Mouse (Mus musculus) induced T-regulatory cell, adult 2 months (primary cell): Measurements from ENCODE around the gene Ctla4.

ENCODE experiments used
- DNase-seq: peaks from one replicate; pipeline ENCODE4 v3.0.0-alpha.2; 2012; ENCODE audit warnings: low read depth

The Ctla4 gene

GRCm38 (mm10) chr1:60865167-60865566 lies 21.6 kb upstream of the Ctla4 start:
- DNase-seq = no peak

GRCm38 (mm10) chr1:60866043-60866442 lies 20.8 kb upstream of the Ctla4 start:
- DNase-seq = peak; percentile 35

GRCm38 (mm10) chr1:60868333-60869277 lies 18.2 kb upstream of the Ctla4 start:
- peak; percentile 88 for DNase-seq

GRCm38 (mm10) chr1:60875267-60875666 lies 11.5 kb upstream of the Ctla4 start:
- peak; percentile 91 for DNase-seq

GRCm38 (mm10) chr1:60880116-60880867 lies 6.5 kb upstream of the Ctla4 start:
- DNase-seq = peak; percentile 71

- DNase-seq = peak; percentile 81
These were observed 4.0 kb upstream of the Ctla4 start for GRCm38 (mm10) chr1:60882792-60883191.

- DNase-seq = peak; percentile 70
These were observed 3.5 kb upstream of the Ctla4 start for GRCm38 (mm10) chr1:60883279-60883678.

GRCm38 (mm10) chr1:60884611-60885010 lies 2.2 kb upstream of the Ctla4 start:
- no peak for DNase-seq

GRCm38 (mm10) chr1:60898127-60898932 lies 11.5 kb downstream of the Ctla4 start:
- peak; percentile 89 for DNase-seq

GRCm38 (mm10) chr1:60898933-60899210 lies 12.1 kb downstream of the Ctla4 start:
- peak; percentile 88 for DNase-seq

- DNase-seq = peak; percentile 88
These were observed 12.4 kb downstream of the Ctla4 start for GRCm38 (mm10) chr1:60899244-60899643.

- DNase-seq = peak; percentile 83
These were observed 15.7 kb downstream of the Ctla4 start for GRCm38 (mm10) chr1:60902547-60902946.

GRCm38 (mm10) chr1:60903126-60903525 lies 16.3 kb downstream of the Ctla4 start:
- DNase-seq = peak; percentile 77

- peak; percentile 76 for DNase-seq
These were observed 17.7 kb downstream of the Ctla4 start for GRCm38 (mm10) chr1:60904456-60904978.

GRCm38 (mm10) chr1:60907466-60907865 lies 20.7 kb downstream of the Ctla4 start:
- peak; percentile 82 for DNase-seq

- DNase-seq = peak; percentile 98
These were observed 22.0 kb downstream of the Ctla4 start for GRCm38 (mm10) chr1:60908751-60909161.

GRCm38 (mm10) chr1:60909746-60910145 lies 22.9 kb downstream of the Ctla4 start:
- peak; percentile 82 for DNase-seq

GRCm38 (mm10) chr1:60910796-60911195 lies 24.0 kb downstream of the Ctla4 start:
- DNase-seq = peak; percentile 94

GRCm38 (mm10) chr1:60911631-60912030 lies 24.8 kb downstream of the Ctla4 start:
- peak; percentile 92 for DNase-seq

GRCm38 (mm10) chr1:60913305-60913704 lies 26.5 kb downstream of the Ctla4 start:
- peak; percentile 95 for DNase-seq

GRCm38 (mm10) chr1:60916281-60916781 lies 29.5 kb downstream of the Ctla4 start:
- DNase-seq = peak; percentile 90
